10 mouse cellular contexts compared by ENCODE assay signal in the genomic region with DNA sequence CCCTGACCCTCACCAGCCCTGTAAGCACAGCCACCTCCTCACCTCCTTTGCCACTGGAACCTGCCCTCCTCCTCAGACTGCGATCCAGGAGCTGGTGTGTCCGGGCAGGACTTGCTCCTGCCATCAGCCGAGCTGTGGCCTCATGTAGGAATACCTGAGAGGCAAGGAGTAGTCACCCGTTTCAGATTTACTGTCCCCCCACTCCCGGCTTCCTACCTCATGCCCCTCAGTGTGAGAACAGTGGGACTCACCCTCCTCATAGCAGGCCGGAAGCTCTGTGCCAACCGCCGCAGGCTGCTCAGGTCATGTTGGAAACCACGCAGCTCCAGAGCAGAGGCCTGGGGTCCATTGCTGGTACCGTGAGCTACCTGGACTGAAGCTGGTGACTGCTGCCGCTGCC. TPM values are rescaled to one million over a fixed set of nuclear protein-coding genes. Genes with fewer than 3 reads are reported as not detected.
DNase-seq lines count a peak whose midpoint lies in the region; ATAC-seq and TF ChIP-seq lines count a peak whose summit lies in the region.
"Had no signal": no experiment of that assay in that cellular context is flagged by ENCODE, and none has a peak within 500 bp of the region (broad histone marks: within the 10 kb centered on the region; RNA-seq: fewer than 3 reads in every experiment).

No protein-coding gene starts in this region.

- no peaks in the 10 kb centered on the region for H3K9me3 ChIP-seq in lung, embryonic 14.5 days (ENCODE audit: low read depth, low read length)
- H3K9me3 ChIP-seq in forebrain, embryonic 14.5 days (replicated peaks; ENCODE audit: control insufficient read depth, low read length) = no peaks in the 10 kb centered on the region
- H3K9me3 ChIP-seq in intestine, embryonic 15.5 days = no peaks in the 10 kb centered on the region
- H3K9me3 ChIP-seq in midbrain, postnatal 0 days (ENCODE audit: low read length) = no peaks in the 10 kb centered on the region
- H3K9me3 ChIP-seq: G1E; neural tube, embryonic 12.5 days had no signal

- 86% methylated on average over 11 of the region's 11 CpGs for WGBS in lung, embryonic 14.5 days
- 88% methylated on average over 11 of the region's 11 CpGs for WGBS in forebrain, embryonic 14.5 days
- 83% methylated on average over 11 of the region's 11 CpGs for WGBS in intestine, embryonic 15.5 days
- 91% methylated on average over 11 of the region's 11 CpGs for WGBS in midbrain, postnatal 0 days

- H3K9ac ChIP-seq in lung, embryonic 14.5 days = no peak overlapping the region
- peak overlapping the region; percentile 40 for H3K9ac ChIP-seq in forebrain, embryonic 14.5 days (ENCODE audit: low read length)
- H3K9ac ChIP-seq in intestine, embryonic 15.5 days = no peak overlapping the region
- H3K9ac ChIP-seq in midbrain, postnatal 0 days (replicated peaks; ENCODE audit: low read length, poor library complexity, severe bottlenecking) = 0 out of 2 replicates have a peak overlapping the region, but pooled peaks have one; percentile 29

- TF ChIP-seq CTCF in lung, embryonic 14.5 days (IDR thresholded peaks at IDR 0.05; ENCODE audit: low read depth) = no peak
- TF ChIP-seq CTCF in midbrain, postnatal 0 days (IDR thresholded peaks at IDR 0.05) = no peak
- no peak for TF ChIP-seq CTCF in left cerebral cortex, adult 2 months (IDR thresholded peaks at IDR 0.05)

- H3K27me3 ChIP-seq in lung, embryonic 14.5 days (ENCODE audit: insufficient read depth, low read length) = no peaks in the 10 kb centered on the region
- H3K27me3 ChIP-seq in forebrain, embryonic 14.5 days (replicated peaks; ENCODE audit: control insufficient read depth, insufficient read depth, low read length) = no peaks in the 10 kb centered on the region
- no peaks in the 10 kb centered on the region for H3K27me3 ChIP-seq in intestine, embryonic 15.5 days (replicated peaks)
- no peaks in the 10 kb centered on the region for H3K27me3 ChIP-seq in midbrain, postnatal 0 days (ENCODE audit: insufficient read depth, low read length)
- H3K27me3 ChIP-seq: neural tube, embryonic 12.5 days had no signal

- intact Hi-C loops in left cerebral cortex, adult 2 months (cut with DNase I) = loop anchor here (2.0 kb wide), 1 partner anchor 212 kb away; no protein-coding TSS in a partner anchor

- H3K27ac ChIP-seq in lung, embryonic 14.5 days (ENCODE audit: low read depth) = peak overlapping the region; percentile 50
- H3K27ac ChIP-seq in forebrain, embryonic 14.5 days (ENCODE audit: low read depth, low read length) = peak overlapping the region; percentile 78
- peak overlapping the region; percentile 44 for H3K27ac ChIP-seq in intestine, embryonic 15.5 days
- peak overlapping the region; percentile 79 for H3K27ac ChIP-seq in midbrain, postnatal 0 days (ENCODE audit: low read depth, low read length)
- no peak overlapping the region for H3K27ac ChIP-seq in left cerebral cortex, adult 2 months

- no peak overlapping the region for H3K4me3 ChIP-seq in lung, embryonic 14.5 days (ENCODE audit: low read depth, low read length)
- no peak overlapping the region for H3K4me3 ChIP-seq in forebrain, embryonic 14.5 days (ENCODE audit: low read depth, low read length)
- no peak overlapping the region for H3K4me3 ChIP-seq in intestine, embryonic 15.5 days (replicated peaks)
- no peak overlapping the region for H3K4me3 ChIP-seq in midbrain, postnatal 0 days (ENCODE audit: low read depth, low read length)
- H3K4me3 ChIP-seq in left cerebral cortex, adult 2 months = no peak overlapping the region
- H3K4me3 ChIP-seq: neural tube, embryonic 12.5 days had no signal

- no peaks in the 10 kb centered on the region for H3K4me1 ChIP-seq in lung, embryonic 14.5 days (ENCODE audit: insufficient read depth)
- H3K4me1 ChIP-seq in forebrain, embryonic 14.5 days (ENCODE audit: control insufficient read depth, insufficient read depth, low read length) = no peaks in the 10 kb centered on the region; the same call in 1 of the 2 replicates
- peaks cover 10% of the 10 kb centered on the region for H3K4me1 ChIP-seq in intestine, embryonic 15.5 days (replicated peaks)
- no peaks in the 10 kb centered on the region for H3K4me1 ChIP-seq in midbrain, postnatal 0 days (ENCODE audit: insufficient read depth, low read length)

- H3K4me2 ChIP-seq in lung, embryonic 14.5 days = no peak overlapping the region
- H3K4me2 ChIP-seq in forebrain, embryonic 14.5 days (ENCODE audit: low read length) = no peak overlapping the region
- H3K4me2 ChIP-seq in intestine, embryonic 15.5 days (replicated peaks) = no peak overlapping the region
- no peak overlapping the region for H3K4me2 ChIP-seq in midbrain, postnatal 0 days (ENCODE audit: low read depth, low read length, poor library complexity, severe bottlenecking)

- DNase-seq in lung, embryonic 14.5 days = no peak
- no peak for DNase-seq in lung, postnatal 14 days
- DNase-seq in forebrain, embryonic 14.5 days (ENCODE audit: low spot score) = no peak
- no peak for DNase-seq in midbrain, postnatal 0 days (ENCODE audit: low spot score)
- no peak for DNase-seq in left cerebral cortex, adult 2 months (ENCODE audit: extremely low spot score in 1 of 2, low spot score in 2 of 2)
- DNase-seq in frontal cortex, postnatal 25 days (ENCODE audit: low spot score in 2 of 2) = no peak
- no peak for DNase-seq in layer of hippocampus, adult 8-10 months (ENCODE audit: low spot score in 2 of 2)

- ATAC-seq in lung, embryonic 14.5 days (ENCODE audit: insufficient read depth) = no peak
- no peak for ATAC-seq in forebrain, embryonic 14.5 days
- ATAC-seq in intestine, embryonic 15.5 days = no peak; the same call in 1 of the 2 replicates
- no peak for ATAC-seq in midbrain, postnatal 0 days (ENCODE audit: low FRiP score)

- H3K36me3 ChIP-seq in lung, embryonic 14.5 days (ENCODE audit: insufficient read depth) = peaks cover 95% of the 10 kb centered on the region
- H3K36me3 ChIP-seq in forebrain, embryonic 14.5 days (ENCODE audit: control insufficient read depth, insufficient read depth, low read length) = peaks cover 93% of the 10 kb centered on the region
- H3K36me3 ChIP-seq in intestine, embryonic 15.5 days = peaks cover 67% of the 10 kb centered on the region
- H3K36me3 ChIP-seq in midbrain, postnatal 0 days (ENCODE audit: insufficient read depth, low read length) = peaks cover 62% of the 10 kb centered on the region

RNA-seq across cellular contexts. Expression of gene Srebf1, which starts 22.0 kb away (rescaled TPM):
- polyA plus RNA-seq in lung, embryonic 14.5 days (2014; fragmentation: Nextera tagmentation; extraction: Ambion mirVana) = 73.9 and 77.2 TPM in 2 replicates
- polyA plus RNA-seq in forebrain, embryonic 14.5 days (2014; fragmentation: Nextera tagmentation; extraction: Ambion mirVana) = 42.6 and 44.3 TPM in 2 replicates
- polyA plus RNA-seq in intestine, embryonic 15.5 days (2015; fragmentation: Nextera tagmentation; extraction: Ambion mirVana) = 89.5 and 108 TPM in 2 replicates
- total RNA-seq in midbrain, postnatal 0 days (2014; rRNA removed) = 77.1 and 96.5 TPM in 2 replicates
- 34.5 and 38.1 TPM in 2 replicates for polyA plus RNA-seq in midbrain, postnatal 0 days (2015; fragmentation: Nextera tagmentation; extraction: Ambion mirVana)
- 10 to 100 TPM; 50.1 to 66.1 TPM for total RNA-seq in left cerebral cortex, adult 2 months (2021)
- total RNA-seq in layer of hippocampus, adult 8-10 months (2022) = 100 to 1,000 TPM in 2 of 4 experiments, 10 to 100 TPM in 2; 84.3 to 119 (median 101) TPM

Comparison
In these comparisons a context has a peak if more than half of its experiments do, and no peak if none do; other contexts are left out.
1. H3K9ac ChIP-seq: peak in forebrain, embryonic 14.5 days (single experiment) and midbrain, postnatal 0 days (single experiment); none in lung, embryonic 14.5 days (single experiment) and intestine, embryonic 15.5 days (single experiment).